Mouse (Mus musculus) testis, postnatal 10 days (tissue): ENCODE measurements around the gene Mthfd1l.

ENCODE experiments used
- DNase-seq: peaks from one replicate; pipeline ENCODE4 v3.0.0; 2021; ENCODE audit warnings: low spot score

Gene Mthfd1l

DNA sequence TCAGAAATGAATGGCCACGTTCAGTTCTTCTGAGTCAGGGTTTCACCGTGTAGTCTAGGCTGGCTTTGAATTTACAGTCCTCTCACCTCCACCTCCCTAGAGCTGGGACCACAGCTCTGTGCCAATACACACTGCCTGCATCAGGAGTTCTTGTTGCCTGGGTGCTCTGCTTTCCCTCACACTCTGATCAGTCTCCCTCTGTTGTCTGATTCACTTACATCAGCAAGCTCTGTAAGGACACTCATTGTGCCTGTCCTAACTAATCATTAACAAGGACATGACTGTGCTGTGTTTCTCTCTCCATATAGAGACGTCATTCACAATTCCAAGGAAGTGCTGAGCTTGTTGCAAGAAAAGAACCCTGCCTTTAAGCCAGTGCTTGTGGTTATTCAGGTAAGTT lies 5.4 kb downstream of the Mthfd1l start:
- DNase-seq = peak; percentile 17

DNA sequence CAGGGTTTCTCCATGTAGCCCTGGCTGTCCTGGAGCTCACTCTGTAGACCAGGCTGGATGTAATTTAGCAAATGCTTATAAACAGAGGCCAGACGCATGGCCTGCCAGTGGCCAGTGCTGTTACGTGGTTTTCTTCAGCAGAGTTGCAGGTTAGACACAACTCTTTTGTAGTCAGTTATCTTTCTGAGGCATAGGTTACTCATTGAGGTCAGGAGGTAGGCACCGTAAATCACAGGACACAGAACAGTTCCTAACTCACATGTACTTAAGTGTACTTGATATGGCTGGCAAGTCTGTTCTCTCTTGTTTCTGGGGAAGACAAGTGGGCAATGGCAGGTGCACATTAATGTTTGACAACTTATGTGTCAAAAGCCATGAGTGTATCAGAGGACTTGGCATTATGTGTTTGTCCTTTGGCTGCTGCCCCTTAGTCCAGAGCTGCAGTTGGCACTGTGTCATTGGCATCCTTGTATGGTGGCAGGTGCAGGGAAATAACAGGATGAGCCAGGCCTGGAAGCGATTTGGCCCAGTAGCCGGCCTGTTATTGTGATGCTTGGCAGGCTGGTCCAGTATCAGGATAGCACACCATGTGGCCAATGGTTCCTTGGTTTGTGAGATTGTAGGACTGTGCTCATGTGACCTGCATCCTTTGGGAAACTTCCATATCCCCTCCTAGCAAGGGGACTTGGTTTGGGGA lies 6.0 kb downstream of the Mthfd1l start:
- peak; percentile 26 for DNase-seq

DNA sequence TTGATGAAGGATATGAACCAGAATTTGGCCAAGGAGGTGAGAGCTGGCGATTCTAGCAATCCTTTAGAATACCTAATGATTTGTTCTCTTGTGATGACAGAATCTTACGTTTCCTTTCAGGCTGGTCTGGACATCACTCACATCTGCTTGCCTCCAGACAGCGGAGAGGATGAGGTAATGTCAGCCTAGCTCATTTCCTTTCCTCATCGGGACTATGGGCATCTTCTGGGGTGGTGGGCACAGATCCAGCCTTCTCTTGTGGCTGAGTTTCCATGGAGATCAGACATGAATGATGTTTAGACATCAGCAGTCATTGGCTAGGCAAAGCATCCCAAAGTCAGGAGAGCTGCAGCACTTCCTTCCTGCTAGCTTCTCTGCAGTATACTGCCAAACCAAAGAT lies 7.3 kb downstream of the Mthfd1l start:
- DNase-seq = peak; percentile 30

DNA sequence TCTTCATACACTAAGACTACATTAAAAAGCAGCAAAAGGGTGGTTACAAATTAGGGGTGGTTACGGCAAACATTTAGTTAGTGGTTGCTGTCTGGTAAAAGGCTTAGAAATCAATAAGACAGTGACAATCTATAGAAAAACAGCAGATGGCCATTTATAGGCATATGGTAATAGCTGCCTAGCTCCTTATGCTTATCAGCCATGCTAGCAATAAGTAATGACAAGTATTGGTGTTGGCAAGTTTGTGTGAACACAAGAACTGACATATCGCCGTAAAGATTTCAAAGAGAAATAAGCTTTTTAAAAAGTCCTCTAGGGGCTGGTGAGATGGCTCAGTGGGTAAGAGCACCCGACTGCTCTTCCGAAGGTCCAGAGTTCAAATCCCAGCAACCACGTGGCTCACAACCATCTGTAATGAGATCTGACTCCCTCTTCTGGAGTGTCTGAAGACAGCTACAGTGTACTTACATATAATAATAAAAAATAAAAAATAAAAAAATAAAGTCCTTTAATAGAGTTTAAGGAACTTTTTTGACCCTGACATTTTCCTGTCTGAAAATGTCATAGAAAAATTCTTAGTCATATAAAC lies 17.5 kb downstream of the Mthfd1l start:
- no peak for DNase-seq

DNA sequence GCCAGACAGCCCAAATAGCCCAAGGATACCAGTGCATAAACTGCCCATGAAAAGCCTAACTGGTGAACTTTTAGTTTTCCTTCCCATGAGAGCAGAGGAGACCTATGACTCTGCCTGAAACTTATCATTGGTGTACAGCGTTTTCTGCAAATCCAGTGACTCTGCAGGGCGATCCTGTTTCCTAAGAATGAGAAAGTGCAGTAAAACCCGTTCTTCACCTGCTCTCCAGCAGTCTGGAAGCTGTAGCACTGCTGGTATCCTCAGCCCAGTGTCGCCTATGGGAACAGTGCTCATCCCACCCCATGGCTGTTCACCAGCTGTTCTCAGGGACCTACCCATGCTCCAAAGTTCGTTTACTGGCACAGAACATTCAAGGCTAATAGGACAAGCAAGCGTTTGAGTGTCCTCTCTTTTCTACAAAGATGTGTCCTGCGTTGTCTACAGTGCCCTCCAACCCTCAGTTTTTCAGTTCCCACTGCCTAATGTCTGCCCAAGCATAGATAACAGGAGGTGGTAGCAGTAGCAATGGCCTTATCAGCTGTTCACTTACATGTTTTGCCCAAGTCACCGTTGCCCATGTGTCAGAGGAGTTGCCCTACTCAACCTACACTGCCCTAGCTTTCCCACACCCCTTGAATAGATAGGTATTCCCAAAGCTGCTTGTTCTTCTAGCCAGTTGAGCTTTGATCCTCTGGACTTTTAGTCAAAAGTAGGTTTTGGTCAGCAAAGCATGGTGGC lies 20.6 kb downstream of the Mthfd1l start:
- no peak for DNase-seq

DNA sequence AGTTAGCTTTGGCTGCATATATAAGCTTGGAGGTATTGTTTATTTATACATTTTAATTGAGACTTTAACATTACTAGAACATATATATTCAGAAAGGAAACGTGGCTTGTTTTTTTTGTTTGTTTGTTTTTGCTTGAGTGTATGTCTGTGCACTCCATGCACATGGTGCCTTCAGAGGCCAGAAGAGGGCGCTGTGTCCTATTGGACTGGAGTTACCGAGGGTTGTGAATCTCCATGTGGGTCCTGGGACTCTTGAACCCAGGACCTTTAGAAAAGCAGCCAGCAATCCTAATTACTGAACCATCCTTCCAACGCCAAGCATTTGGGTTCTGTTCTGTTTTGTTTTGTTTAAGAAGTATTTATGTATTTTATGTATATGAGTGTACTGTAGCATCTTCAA lies 22.4 kb downstream of the Mthfd1l start:
- peak; percentile 56 for DNase-seq

DNA sequence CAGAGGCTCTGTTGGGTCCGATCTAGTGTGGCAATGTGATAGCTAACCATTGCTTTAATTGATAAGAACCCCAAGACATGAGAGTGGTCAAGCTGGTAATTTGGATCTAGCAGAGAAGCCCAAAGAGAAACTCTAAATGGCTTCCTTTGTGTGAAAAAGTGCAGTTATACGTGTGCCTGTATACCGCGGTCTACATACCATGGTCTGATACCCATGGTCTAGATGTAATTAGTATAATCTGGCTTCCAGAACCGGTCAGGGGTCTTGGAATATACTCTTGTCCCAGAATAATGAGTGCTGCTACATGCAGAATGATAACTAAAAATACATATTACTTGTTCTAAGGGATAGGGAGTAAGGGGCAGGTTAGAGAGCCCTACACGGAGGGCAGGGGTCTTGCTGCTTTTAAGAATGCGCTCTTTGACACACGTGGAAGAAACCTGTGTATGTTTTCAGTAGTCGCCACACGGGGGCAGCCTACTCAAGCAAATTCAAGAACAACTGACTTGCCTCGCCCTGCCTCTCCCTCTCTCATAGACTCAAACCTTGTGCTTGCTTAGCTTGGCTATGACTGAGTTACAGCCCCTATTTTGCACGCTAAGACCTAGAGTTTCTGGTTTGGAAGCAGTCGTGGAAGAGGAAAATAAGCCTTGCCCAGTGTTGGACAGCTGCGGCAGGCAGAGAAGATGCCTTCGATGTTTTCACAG lies 23.4 kb downstream of the Mthfd1l start:
- peak; percentile 78 for DNase-seq

DNA sequence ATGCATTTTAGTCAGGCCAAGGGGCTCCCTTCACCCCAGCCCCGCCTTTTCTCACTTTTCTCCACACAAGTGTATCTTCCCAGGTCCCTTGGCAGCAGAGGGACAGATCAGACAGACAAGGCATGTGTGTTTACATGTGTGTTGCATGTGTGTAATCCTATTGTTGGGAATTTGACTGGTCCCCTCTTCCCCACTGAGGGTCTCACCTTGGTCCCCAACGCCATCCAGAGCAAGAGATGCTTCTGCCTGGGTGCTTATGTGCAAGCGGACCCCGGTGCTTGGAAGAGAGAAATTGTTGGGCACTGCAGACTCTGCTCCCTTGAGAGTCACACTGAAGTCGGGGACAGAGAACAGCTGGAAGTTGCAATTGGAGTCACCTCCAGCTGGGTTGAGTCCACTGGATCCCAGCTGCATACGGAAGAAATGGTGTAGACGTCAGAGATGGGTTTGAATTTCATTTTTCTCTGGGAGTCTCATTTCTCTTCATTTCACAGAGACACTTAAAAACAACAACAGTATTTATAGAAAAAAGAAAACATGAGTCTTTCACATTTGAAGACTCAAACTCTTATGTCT lies 25.0 kb downstream of the Mthfd1l start:
- no peak for DNase-seq

DNA sequence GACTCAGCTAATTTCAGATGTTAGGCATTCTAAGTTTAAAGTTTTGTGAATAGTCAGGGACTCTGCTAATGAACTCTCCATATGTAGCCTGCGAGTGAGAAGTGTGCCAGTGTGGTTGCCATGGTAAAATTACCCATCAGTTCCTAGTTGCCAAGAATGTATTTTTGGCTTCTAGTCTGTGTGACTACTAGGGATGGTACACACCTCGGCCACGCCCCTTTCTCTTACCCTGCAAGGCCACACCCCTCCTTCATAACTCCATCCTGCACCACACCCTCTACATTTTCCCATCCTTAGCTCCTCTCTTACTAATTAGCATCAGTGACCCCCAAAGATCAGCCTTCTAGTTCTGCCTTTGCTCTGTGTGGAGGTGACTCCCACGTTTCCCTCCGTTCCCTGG lies 29.8 kb downstream of the Mthfd1l start:
- DNase-seq = peak; percentile 34

DNA sequence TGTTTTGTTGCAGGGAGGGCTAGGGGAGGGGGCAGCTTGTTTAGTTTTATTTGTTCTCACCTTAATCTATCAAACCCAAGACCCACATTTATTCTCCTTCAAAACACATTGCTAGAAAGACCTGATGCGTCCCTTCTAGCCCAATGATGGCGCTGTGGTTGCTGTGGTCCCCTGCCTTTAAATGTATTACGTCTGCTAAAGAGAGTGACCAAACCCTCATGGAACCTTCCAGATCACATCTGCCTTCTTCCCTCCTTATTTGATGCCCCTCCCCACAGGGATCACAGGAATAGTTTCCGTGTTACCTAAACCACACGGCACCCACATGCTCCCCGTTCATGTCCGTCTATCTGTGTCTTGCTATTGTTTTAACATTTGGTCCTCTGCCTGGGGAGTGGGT lies 32.3 kb downstream of the Mthfd1l start:
- peak; percentile 31 for DNase-seq

DNA sequence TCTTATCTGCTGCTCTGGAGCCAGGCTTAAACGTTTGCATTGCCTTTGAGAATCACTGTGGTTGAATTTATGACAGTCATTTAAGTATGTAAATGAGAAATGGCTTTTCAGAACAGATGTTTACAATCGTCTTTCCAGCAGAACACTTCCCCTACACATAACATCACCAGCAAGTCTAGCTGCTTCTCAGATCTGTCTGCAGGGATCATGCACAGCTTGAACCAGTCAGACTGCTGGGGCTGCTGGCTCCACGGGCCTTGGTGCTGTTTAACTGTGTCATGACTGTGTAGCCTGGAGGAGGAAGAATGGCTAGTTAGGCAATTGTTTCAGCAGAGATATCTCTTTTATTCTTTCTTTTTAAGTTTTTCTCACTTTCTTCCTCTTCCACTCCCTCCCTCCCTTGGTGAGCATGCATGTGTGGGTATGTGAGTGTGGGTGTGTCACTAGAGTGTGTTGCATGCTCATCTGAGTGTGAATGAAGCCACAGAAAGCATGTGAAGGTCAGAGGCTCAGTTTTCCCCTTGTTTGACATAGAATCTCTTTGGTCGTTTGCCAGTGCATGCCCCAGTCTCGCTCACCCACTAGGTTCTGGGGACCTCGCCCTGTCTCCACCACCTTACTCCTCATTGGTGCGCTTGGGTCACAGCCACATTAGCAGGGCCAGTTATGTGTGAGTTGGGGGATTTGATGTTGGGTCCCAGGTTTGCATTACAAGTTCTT lies 33.5 kb downstream of the Mthfd1l start:
- DNase-seq = peak; percentile 41

DNA sequence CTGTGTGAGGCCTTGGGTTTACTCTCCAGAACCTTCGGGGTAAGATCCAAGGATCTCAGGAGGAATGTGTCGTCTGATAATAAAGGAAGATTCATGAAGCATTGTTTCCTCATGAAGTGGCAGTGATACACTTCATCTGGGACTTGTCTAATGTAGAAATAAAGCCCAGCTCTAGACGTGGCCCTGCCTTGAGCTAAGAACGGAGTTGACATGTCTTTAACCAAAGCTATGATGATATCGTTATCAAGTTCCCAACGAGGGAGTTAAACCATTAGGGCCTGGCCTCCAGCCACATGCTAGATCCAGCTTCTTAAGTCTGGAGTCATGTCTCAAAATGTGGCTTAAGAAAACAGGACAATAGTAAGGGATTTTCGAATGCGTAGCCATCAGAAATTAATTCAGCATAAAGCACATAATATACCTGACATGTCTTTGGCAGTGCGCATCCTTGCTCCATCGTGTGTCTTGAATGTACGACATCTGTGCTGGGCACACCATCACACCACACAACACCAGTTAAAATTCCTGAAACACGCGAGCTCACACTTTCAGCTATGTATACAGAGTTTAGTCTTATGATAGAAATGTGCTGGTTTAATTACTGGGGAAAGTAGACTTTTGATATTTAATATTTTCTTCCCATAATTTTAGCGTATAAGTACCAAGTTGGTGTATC lies 49.8 kb downstream of the Mthfd1l start:
- no peak for DNase-seq

DNA sequence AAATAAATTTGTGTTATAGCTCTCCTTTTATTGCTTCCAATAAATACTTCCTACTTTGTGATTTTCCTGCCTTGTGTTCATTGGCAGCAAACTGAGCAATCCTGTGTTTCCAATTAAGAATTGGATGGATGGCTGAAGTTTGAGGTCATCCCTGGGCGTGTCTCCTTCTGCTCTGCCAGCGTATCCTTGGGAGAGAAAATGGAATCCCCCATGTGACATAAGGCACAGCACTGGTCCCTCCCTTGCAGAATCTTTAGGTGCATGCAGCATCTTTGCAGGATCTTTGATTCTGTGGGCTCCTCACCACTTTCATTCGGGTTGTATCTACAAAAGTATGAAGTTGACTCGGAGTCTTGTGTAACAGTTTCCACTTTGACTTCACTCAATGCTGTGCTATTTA lies 53.7 kb downstream of the Mthfd1l start:
- DNase-seq = no peak

DNA sequence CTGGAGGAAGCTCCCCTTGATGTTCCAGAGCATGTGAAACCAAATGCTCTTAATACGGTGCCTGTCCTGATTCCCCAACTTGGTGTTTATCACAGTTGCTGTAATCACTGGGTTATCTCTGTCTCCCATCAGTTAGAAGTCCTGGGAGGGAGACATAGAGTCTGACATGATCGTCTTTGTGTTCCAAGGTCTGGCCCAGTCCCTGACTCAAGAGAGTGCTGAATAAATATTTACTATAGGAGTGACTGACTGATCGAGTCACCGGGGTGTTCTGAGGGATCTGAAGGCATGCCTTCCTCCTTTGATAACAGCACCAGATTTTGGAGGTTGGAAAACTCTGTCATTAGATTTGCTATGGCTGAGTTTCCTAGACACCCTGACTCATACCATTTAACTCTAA lies 54.5 kb downstream of the Mthfd1l start:
- no peak for DNase-seq

DNA sequence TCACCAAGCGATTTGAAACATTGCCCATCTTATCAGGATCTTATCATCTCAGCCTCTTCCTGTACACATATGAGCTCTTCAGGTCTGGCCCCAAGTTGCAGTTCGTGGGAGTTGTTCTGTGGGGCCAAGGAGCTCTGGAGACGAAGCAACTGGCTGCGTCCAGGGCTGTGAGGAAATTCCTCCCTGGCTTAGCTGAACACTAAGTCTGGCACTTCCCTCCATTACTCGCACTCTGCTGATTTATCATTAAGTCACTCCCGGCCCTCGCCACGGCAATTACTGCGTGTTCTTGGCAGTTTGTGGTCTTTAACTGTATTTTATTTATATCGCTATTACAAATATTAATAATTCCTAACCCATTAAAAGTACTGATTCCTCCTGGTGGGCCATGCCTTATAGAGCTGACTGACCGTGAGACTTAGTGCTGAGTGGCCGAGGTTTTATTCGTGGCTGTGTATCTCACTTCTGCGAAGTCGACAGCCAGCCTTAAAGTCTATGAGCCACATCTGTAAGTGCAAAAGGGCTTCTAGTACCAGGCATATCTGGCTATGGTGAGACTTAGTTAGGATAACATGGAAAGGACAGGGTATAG lies 56.0 kb downstream of the Mthfd1l start:
- DNase-seq = no peak

DNA sequence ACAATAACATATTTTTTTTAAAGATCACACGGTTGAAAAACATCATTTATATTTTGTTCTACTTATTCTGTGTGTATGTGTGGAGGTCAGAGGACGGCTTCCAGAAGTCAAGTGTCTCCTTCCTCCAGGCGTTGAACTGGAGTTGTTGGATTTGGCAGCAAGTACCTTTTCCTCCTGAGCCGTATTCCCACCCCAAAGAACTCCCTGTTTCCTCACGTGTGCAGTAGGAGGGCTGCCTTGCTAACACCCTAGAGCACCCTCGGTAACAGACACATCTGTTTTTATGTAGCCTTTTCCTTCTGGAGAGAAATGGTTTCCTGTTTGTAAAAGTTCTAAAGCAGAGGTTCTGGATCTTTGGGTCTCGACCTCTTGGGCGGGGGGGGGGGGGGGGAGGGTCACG lies 60.8 kb downstream of the Mthfd1l start:
- no peak for DNase-seq

DNA sequence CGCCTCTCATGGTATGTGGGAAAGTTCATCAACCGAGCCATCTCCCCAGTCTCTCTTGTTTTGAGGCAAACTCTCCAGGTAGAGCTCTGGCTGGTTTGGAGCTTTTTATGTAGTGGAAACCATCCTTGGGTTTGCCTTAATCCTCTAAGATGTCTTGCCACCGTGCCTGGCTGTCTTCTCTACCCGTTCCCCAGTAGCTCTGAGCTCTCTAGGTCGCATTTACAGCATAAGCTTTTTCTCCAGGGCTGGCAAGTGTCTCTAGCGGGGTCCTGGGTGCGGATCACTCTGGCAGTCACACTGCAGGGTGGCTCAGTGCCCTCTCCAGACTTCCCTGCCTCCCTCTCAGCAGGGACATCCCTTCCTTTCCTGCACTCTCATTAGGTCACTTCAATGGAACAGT lies 63.6 kb downstream of the Mthfd1l start:
- DNase-seq = no peak

DNA sequence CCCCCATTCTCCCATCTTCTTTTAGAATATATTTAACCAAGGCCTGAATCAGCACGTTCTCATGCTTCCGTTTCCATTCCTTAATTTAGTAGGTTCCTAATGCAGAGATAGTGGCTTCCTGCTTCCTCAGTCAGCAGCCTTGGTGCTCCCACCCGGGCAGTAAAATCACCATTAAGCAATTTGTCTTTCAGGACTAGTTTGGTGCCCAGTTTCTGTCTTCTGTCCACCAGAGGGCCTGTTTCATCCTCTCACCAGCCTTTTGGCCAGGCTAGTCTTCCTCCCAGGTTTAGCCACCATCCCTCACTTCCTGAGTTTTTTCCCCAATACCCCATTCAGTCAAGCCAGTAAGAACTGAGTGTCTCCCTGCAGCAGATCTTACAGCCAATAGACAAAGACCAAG lies 64.1 kb downstream of the Mthfd1l start:
- no peak for DNase-seq

DNA sequence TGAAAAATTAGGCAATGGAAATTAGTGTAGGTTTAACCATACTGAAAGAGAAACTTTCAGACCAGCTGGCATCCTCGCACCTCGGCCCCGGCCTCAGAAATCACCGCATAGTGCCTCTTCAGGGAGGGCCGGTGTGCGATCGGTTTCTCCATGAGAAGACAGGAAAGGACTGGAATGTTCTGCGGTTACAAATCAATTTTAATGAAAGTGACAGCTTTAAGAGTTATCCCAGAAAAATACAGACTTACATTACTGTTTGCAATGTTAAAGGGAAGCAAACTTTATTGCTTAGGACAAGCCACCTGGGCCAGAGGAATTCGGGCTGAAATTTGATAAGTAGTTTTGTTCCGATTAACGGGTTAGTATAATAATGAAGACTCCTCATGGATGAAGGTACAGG lies 65.7 kb downstream of the Mthfd1l start:
- DNase-seq = no peak

DNA sequence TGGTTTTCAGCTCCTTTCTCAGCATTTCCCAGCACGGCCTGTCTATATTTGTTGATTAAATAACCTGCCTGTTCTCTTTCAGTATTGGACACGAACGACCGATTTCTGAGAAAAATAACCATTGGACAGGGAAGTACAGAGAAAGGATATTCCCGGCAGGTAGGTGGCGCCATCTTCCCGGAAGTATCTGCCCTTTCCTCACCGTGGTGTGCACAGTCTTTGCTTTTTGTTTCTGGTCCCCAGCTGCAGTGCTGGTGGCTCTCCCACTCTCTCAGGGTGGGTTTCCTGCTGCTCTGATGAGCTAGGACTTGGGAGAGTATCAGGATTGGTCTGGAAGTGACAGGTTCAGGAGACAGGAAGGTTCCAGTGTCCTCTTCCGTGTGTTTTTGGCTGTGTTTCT lies 68.8 kb downstream of the Mthfd1l start:
- peak; percentile 78 for DNase-seq

DNA sequence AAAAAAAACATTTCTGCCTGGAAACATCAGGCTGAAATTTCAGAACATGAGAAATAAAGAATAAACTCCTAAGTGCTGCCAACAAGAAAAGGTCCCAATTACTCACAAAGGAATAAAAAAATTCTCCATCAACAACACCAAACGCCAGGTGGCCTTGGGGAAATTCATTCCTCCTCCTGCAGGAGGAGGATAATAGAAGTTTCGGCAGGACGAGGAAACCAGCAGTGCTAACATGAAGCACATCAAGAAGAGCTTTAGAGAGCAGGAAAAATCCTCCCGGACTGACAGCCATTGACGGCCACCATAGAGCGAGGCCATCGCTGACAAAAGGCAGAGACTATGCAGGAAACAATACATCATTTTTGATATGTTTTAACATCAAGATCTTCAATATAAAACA lies 71.5 kb downstream of the Mthfd1l start:
- no peak for DNase-seq
